22 mouse cellular contexts compared by ENCODE assay signal in the genomic region with DNA sequence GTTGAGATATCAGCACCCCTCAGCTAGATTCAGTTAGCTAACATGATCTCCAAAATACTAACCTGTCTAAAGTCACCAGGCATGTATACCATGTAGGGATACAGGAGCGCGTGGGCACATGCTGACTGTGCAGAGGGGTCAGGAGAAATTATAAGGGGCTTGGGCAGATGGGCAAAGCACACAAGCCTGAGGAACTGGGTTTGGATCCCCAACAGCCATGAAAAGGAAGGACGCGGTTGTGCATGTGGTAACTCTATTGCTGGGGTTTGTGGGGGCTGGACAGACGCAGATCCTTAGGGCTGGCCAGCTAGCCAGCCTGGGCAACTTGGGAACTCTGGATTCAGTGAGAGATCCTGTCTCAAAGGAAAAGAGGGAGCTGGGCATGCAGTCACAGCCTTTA. TPM values are rescaled to one million over a fixed set of nuclear protein-coding genes. Genes with fewer than 3 reads are reported as not detected.
"Had no signal": no experiment of that assay in that cellular context is flagged by ENCODE, and none has a peak within 500 bp of the region (broad histone marks: within the 10 kb centered on the region; RNA-seq: fewer than 3 reads in every experiment).

No protein-coding gene starts in this region.

- H3K4me3 ChIP-seq: layer of hippocampus, adult 2 months; limb, embryonic 10.5 days; limb, embryonic 13.5 days; liver, embryonic 12.5 days; liver, embryonic 15.5 days; lung, embryonic 15.5 days; midbrain, embryonic 10.5 days; midbrain, embryonic 13.5 days; neural tube, embryonic 12.5 days had no signal

- H3K36me3 ChIP-seq: limb, embryonic 10.5 days; limb, embryonic 13.5 days; liver, embryonic 12.5 days; liver, embryonic 15.5 days; lung, embryonic 15.5 days; midbrain, embryonic 10.5 days; midbrain, embryonic 13.5 days; neural tube, embryonic 12.5 days had no signal

- H3K9ac ChIP-seq: limb, embryonic 13.5 days; liver, embryonic 12.5 days; liver, embryonic 15.5 days; lung, embryonic 15.5 days; midbrain, embryonic 13.5 days; neural tube, embryonic 12.5 days had no signal

- H3K27ac ChIP-seq: kidney, postnatal 0 days; layer of hippocampus, adult 2 months; limb, embryonic 13.5 days; liver, embryonic 12.5 days; liver, embryonic 15.5 days; lung, embryonic 15.5 days; midbrain, embryonic 10.5 days; midbrain, embryonic 13.5 days; neural tube, embryonic 12.5 days; stomach, postnatal 0 days had no signal

- H3K9me3 ChIP-seq: limb, embryonic 10.5 days; limb, embryonic 13.5 days; liver, embryonic 12.5 days; liver, embryonic 15.5 days; lung, embryonic 15.5 days; megakaryocyte, embryonic 14.5 days; midbrain, embryonic 10.5 days; midbrain, embryonic 13.5 days; neural tube, embryonic 12.5 days had no signal

- H3K4me2 ChIP-seq: limb, embryonic 13.5 days; liver, embryonic 12.5 days; liver, embryonic 15.5 days; lung, embryonic 15.5 days; midbrain, embryonic 13.5 days; neural tube, embryonic 12.5 days had no signal

- H3K27me3 ChIP-seq: limb, embryonic 13.5 days; liver, embryonic 15.5 days; lung, embryonic 15.5 days; midbrain, embryonic 13.5 days; neural tube, embryonic 12.5 days had no signal

- ATAC-seq: liver, embryonic 12.5 days; midbrain, embryonic 13.5 days; midbrain, embryonic 16.5 days had no signal

- DNase-seq: kidney, postnatal 25 days; layer of hippocampus, adult 9-11 months; liver; lung, postnatal 10 days; thymus, adult 2 months; thymus, postnatal 14 days; thymus, postnatal 4 days had no signal

RNA-seq across cellular contexts. Expression of a gene that starts 10.3 kb away (rescaled TPM):
- total RNA-seq: monocyte, adult 5-6 weeks; neutrophil, adult 5-6 weeks had no signal
